Mouse (Mus musculus): ENCODE data around the gene Tmem86a. TPM values are rescaled to one million over a fixed set of nuclear protein-coding genes. Genes with fewer than 3 reads are reported as not detected.
"Not testable (repeated sequence)": the region's sequence is repeated elsewhere in the genome, so short reads cannot be mapped to it uniquely, and the experiment has no call there.

The Tmem86a gene
- total RNA-seq, 2 experiments from 2014 or later: 23.7 to 31.8 TPM

GRCm38 (mm10) chr7:47024454-47024853 lies 25.9 kb upstream of the Tmem86a start:
- intact Hi-C loops (cut with DNase I): loop anchor here (2.0 kb wide), 1 partner anchor 28 kb away; no protein-coding TSS in a partner anchor
- no peak for DNase-seq (ENCODE audit: low spot score)

DNA sequence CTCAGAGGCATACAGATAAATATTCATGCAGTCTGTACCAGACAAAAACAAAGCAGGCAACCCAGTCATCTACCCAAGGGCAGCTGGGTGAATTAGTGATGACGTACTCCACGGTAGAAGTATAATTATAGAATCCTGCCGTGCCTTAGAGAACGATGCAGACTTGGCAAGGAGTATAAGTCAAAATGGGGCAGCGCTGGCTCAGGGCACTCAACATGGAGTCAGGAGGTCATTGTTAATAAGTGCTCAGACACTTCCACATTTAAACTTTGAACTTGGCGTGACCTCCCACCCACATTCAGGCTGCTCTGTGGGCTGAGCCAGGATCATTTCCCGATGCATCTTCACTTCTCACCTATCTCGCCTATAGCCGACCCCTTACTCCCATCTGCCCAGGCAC lies 25.0 kb upstream of the Tmem86a start:
- intact Hi-C loops (cut with DNase I): loop anchor here (2.0 kb wide), 1 partner anchor 27 kb away; no protein-coding TSS in a partner anchor
- no peak for DNase-seq (ENCODE audit: low spot score)

DNA sequence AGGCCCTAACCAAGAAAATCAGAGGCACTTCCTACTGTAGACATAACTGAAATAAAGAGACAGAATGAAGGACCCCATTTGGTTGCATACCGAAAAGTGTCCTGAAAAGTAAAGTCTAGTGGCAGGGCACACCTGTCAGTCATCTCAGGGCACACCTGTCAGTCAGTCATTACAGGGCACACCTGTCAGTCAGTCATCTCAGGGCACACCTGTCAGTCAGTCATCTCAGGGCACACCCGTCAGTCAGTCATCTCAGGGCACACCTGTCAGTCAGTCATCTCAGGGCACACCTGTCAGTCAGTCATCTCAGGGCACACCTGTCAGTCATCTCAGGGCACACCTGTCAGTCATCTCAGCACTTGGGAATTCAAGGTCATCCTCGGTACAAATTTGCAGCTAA lies 23.5 kb upstream of the Tmem86a start:
- DNase-seq (ENCODE audit: low spot score); intact Hi-C loops (cut with DNase I): not testable (repeated sequence)

DNA sequence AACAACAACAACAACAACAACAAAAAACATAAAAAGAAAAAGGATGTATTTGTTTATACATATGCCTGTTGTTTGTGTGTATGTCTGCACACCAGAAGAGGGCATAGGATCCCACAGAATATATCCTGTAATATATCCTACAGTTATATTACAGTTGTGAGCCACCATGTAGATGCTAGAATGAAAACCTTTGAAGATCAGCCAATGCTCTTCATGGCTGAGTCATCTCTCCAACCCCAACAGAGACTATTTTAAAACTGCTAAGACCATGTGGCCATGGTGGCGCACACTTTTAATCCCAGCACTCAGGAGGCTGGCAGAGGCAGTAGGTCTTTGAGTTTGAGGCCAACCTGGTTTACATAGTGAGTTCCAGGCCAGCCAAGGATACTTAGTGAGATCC lies 22.9 kb upstream of the Tmem86a start:
- DNase-seq (ENCODE audit: low spot score): no peak
- intact Hi-C loops (cut with DNase I): no loop called here

- intact Hi-C loops (cut with DNase I): no loop called here
- DNase-seq (ENCODE audit: low spot score): no peak
Measured at GRCm38 (mm10) chr7:47030517-47031193, 19.7 kb upstream of the Tmem86a start.

GRCm38 (mm10) chr7:47031371-47031770 lies 19.0 kb upstream of the Tmem86a start:
- no peak for DNase-seq (ENCODE audit: low spot score)
- intact Hi-C loops (cut with DNase I): no loop called here

- DNase-seq (ENCODE audit: low spot score): no peak
- intact Hi-C loops (cut with DNase I): no loop called here
Measured at GRCm38 (mm10) chr7:47034785-47035384, 15.5 kb upstream of the Tmem86a start.

DNA sequence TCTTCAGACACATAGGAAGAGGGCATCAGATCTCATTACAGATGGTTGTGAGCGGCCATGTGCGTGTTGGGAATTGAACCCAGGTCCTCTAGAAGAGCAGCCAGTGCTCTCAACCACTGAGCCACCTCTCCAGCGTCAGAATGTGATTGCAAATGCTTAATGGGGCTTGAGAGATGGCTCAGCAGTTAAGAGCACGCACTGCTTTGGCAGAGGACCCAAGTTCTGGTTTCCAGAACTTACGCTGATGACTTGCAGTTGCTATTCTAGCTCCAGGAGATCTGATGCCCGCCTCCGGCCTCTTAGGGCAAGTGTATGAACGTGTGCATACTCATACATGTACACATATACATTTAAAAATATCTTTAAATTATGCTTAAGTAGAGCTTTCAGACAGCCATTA lies 15.0 kb upstream of the Tmem86a start:
- DNase-seq (ENCODE audit: low spot score): no peak
- intact Hi-C loops (cut with DNase I): no loop called here

DNA sequence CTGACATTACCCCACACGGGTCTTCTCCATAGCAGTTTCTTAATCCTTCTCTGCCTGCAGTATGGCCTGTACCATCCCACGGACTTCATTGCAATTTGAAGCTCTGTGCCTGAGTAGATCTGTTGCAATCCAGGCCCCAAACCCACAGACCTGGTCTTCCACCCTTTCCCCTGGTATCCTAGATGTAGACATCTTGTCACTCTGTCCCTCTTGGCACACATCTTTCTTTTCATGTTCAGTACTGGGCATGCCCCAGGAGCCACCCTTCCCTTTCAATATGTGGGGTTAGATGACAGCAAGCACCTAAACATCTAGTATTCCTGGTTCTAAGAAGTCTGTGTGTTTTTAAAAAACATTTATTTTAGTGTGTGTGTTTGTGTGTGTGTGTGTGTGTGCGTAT lies 8.7 kb upstream of the Tmem86a start:
- no peak for DNase-seq (ENCODE audit: low spot score)
- intact Hi-C loops (cut with DNase I): no loop called here

DNA sequence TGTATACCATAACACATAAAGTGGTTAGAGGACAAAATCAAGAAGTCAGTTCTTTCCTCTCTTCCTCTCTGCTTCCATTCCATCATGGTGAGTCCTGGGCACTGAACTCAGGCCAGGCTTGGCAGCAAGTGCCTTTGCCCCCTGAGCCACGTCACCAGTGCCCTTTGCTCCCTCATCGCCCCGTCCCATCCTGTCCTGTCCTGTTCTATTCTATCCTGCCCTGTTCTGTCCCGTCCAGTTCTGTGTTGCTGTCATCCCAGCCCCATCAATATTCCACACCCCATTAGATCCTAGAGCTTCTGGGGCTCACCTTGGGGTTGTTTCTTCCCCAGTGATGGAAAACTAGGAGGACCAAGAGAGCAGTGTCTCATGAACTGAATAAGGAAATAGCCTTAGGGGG lies 8.3 kb upstream of the Tmem86a start:
- no peak for DNase-seq (ENCODE audit: low spot score)
- intact Hi-C loops (cut with DNase I): no loop called here

DNA sequence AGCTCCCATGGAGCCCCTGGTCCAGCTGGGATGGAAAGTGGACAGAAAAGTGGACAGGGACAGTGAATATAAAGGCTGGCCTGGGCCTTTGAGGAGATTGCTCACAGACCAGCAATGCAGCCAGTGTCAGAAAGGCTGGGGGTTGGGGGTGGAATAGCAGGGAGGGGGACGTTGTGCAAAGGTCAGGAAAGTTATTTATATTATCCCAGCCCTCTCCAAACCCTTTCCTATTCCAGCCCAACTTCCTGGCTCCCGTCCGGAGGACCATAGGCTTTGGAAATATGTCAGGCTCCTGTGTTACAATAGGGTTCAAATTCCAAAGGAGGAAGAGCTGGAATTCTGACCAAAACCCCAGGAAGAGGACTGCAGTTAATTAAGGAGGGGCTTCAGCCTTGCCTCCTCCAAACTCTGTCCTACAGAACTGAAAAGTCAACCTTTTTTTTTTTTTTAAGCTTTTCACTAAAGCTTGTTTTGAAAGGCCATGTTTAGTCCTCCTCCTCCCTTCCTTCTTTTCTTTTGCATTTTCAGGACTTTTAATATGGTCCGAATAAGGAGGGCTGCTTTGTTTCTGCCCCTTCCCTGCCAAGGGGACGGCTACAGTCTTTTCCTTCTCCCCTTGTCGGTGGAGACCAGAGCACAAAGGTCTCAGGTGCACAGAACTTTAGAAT lies 7.4 kb upstream of the Tmem86a start:
- intact Hi-C loops (cut with DNase I): no loop called here

DNA sequence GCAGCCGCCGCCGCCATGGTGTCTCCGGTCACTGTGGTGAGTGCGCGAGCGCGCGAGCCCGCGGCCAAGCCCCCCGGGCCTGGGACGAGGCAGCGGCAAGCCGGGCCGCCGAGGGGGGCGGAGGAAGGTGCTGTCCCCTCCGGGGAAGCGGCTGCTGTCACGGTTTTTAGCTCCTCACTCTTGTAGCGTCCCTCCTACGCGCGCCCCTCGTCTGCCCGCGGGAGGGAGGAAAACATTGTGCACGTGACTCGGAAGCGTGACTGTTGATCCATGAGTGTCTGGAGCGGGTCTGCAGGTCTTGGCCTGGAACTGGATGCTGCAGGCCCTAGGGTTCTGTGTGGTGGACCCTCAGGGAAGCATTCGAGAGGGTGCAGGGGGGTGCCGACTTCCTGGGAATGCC lies 365 bp downstream of the Tmem86a start:
- DNase-seq (ENCODE audit: low spot score): peak; percentile 39
- intact Hi-C loops (cut with DNase I): no loop called here

More for the DNA sequence above, 7.4 kb upstream of the Tmem86a start:
- DNase-seq (ENCODE audit: low spot score): no peak

DNA sequence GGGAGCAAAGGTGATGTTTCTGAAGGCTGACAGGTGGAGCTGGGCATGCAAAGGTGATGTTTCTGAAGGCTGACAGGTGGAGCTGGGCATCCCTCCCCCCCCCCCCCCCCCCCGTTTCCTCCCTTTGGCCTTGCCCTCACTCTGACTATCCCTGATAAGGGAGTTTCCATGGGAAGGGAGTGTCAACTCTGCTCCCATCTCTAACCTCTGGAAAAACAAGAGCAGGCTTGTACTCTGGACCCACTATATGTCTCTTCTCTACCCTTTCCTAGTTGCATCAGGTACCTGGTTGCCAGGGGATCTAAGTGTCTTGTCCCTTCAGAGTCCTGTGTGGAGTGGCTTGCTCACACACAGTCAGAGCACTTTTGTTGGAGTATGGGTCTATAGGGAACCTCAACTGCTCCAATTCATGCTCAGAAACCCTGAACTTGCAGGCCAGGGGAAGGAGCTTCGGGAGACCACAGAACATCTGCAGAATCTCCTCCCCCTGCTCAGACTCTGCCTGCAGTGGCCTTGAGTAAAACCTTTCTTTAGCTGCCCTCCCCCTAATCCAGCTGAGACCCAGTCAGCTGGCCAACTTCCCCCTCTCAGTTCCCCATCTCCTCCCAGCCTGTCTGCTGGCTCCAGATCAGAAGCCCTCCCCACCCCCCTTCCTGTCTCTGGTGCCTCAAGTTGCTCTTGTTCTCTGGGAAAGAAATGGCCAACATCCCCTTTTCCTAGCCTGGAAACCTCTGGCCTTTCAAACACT lies 1.2 kb downstream of the Tmem86a start:
- peak; percentile 49 for DNase-seq (ENCODE audit: low spot score)
- intact Hi-C loops (cut with DNase I): loop anchor here (2.0 kb wide), 2 partner anchors 27 to 29 kb away; no protein-coding TSS in a partner anchor

GRCm38 (mm10) chr7:47052276-47052675 lies 1.9 kb downstream of the Tmem86a start:
- DNase-seq (ENCODE audit: low spot score): peak; percentile 38
- intact Hi-C loops (cut with DNase I): loop anchor here (2.0 kb wide), 2 partner anchors 27 to 29 kb away; no protein-coding TSS in a partner anchor

DNA sequence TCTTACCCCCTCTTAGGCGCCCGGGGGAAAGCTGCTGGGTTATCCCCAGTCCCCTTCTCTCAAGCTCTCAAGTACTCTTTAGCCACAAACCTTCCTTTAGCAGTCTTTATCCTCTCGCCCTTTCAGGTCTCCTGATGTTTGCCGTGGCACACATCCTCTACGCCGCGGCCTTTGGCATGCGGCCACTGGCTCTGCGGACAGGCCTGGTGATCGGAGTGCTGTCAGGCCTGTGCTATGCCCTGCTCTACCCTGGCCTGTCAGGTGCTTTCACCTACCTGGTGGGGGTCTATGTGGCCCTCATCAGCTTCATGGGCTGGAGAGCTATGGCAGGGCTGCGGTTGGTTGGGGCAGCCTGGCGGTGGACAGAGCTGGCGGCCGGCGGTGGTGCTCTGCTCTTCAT lies 2.9 kb downstream of the Tmem86a start:
- DNase-seq (ENCODE audit: low spot score): no peak
- intact Hi-C loops (cut with DNase I): loop anchor here (2.0 kb wide), 2 partner anchors 28 kb away; no protein-coding TSS in a partner anchor

DNA sequence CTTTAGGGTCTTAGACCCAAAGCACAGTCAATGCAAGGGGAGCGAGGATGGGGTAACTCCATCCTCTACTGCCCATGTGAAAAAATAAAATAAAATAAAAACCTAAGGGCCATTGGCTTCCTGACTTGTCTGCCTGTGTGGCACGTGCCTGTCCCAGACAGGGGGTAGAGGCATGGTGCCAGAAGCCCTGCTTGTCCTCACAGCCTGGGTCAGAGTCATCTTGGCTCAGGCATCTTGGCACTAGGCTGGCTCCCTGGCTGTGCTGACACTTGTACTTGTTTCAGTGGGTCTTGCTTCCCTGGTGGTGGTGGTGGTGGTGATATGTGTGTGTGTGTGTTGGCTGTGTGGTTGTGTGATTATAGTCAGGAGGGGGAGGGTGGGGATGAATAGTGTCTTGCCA lies 4.3 kb downstream of the Tmem86a start:
- peak; percentile 36 for DNase-seq (ENCODE audit: low spot score)
- intact Hi-C loops (cut with DNase I): no loop called here

- no peak for DNase-seq (ENCODE audit: low spot score)
- intact Hi-C loops (cut with DNase I): no loop called here
Measured at GRCm38 (mm10) chr7:47055744-47056143, 5.3 kb downstream of the Tmem86a start.

GRCm38 (mm10) chr7:47056273-47056672 lies 5.9 kb downstream of the Tmem86a start:
- DNase-seq (ENCODE audit: low spot score): no peak
- intact Hi-C loops (cut with DNase I): no loop called here

GRCm38 (mm10) chr7:47059339-47059738 lies 8.9 kb downstream of the Tmem86a start:
- intact Hi-C loops (cut with DNase I): no loop called here
- no peak for DNase-seq (ENCODE audit: low spot score)

DNA sequence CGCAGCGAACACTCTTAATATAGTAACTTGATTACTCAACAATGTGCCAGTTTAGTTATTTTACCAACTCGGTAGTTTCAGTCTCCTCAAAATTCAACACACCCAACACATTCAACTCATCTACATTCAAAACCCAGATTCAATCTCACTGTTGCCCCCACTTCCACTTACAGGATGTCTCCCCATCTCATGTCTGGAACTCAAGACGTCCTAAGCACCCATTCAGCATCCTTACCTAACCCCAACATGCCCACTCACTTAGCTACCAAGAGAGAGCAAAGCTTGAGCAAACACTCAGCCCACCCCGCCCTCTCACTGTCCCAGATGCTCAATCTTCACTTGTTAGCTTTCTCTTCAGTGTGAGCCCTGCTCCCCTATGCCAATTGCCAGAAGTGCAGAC lies 11.2 kb downstream of the Tmem86a start:
- no peak for DNase-seq (ENCODE audit: low spot score)
- intact Hi-C loops (cut with DNase I): no loop called here
